Mouse (Mus musculus) 416B (cell line): Measurements from ENCODE around the gene Tnrc18.

Source experiments
- DNase-seq: peaks from one replicate; pipeline ENCODE4 v3.0.0; 2011; ENCODE audit warnings: low read depth

The Tnrc18 gene

DNA sequence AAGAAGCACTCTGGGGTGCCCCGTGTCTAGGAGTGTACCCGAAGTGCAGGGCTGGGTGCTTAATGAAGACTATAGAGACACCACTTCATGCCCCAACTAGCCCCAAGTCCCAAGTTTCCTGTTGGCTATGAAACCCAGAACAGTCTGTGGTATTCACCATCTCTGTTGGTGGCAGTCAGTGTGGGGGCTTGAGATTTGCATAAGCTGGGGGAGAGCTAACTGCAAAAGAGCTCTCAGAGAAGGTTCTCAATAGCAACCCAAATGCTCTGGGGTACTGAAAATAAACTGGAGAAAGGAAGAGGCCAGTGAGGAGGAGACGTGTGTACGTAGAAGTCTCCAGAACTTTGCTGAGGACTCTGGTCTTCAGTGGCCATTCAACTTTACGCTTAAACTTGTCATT, 134.9 kb downstream of the Tnrc18 start:
- no peak for DNase-seq

GRCm38 (mm10) chr5:142681911-142682310, 135.6 kb downstream of the Tnrc18 start:
- no peak for DNase-seq

DNA sequence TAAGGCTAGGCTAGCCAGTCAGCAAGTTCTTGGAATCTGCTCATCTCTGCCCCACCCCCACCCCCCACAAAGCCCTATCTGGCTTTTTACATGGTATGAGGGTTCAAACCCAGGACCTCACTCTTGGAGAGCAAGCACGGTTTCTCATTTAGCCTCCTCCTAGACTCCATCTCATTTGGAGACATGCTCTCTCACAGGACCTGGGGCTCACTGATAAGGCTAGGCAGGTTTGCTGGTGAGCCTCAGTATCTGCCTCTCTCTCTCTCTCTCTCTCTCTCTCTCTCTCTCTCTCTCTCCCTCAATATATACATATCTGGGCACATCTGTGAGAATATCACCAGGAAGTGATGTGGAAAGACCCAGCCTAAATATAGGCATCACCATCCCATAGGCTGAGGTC, 138.4 kb downstream of the Tnrc18 start:
- no peak for DNase-seq

DNA sequence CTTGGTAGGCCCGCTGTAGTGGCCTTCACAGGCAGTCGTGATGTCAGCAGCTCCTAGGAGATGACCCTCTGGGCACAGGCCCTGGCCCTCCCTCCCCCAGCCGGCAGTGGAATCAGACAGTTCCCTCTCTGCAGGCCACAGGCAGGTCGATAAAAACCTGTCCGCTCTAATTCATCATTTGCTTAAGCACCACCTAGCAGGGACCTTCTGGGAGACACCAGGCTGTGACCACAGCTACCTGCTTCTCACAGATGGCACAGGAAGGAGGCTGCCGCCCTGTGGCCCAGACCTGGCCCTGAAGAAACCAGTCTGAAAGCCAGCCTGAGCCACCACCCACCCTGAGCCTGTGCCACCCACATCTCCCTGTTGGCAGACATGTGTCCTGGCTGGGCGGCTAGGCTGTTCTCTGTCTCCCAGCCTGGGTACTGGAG, 139.3 kb downstream of the Tnrc18 start:
- no peak for DNase-seq
